In genomic region chr12:40017955-40018505, GRCm38 (mm10) we compare ENCODE assay signal across 14 mouse cellular contexts. TPM values are rescaled to one million over a fixed set of nuclear protein-coding genes. Genes with fewer than 3 reads are reported as not detected.
A peak's percentile ranks its signal among the peaks of the same experiment; 100 is the strongest.
DNase-seq lines count a peak whose midpoint lies in the region; ATAC-seq lines count a peak whose summit lies in the region.
"Had no signal": no experiment of that assay in that cellular context is flagged by ENCODE, and none has a peak within 500 bp of the region (broad histone marks: within the 10 kb centered on the region; RNA-seq: fewer than 3 reads in every experiment).

No protein-coding gene starts in this region.

- no peaks in the 10 kb centered on the region for H3K27me3 ChIP-seq in liver, embryonic 13.5 days
- H3K27me3 ChIP-seq in liver, embryonic 12.5 days (replicated peaks): no peaks in the 10 kb centered on the region
- H3K27me3 ChIP-seq in liver, embryonic 15.5 days: no peaks in the 10 kb centered on the region
- no peaks in the 10 kb centered on the region for H3K27me3 ChIP-seq in forebrain, embryonic 15.5 days
- no peaks in the 10 kb centered on the region for H3K27me3 ChIP-seq in kidney, embryonic 14.5 days (ENCODE audit: control insufficient read depth, insufficient read depth, low read length)

- no peak overlapping the region for H3K9ac ChIP-seq in liver, embryonic 13.5 days
- no peak overlapping the region for H3K9ac ChIP-seq in liver, embryonic 12.5 days
- no peak overlapping the region for H3K9ac ChIP-seq in liver, embryonic 15.5 days
- H3K9ac ChIP-seq in forebrain, embryonic 15.5 days (replicated peaks): no peak overlapping the region
- no peak overlapping the region for H3K9ac ChIP-seq in kidney, embryonic 14.5 days (ENCODE audit: low read depth, low read length)

- no peak for ATAC-seq in liver, embryonic 13.5 days (ENCODE audit: low read depth)
- ATAC-seq in liver, embryonic 12.5 days: no peak
- peak; percentile 65 for ATAC-seq in CD4-positive, CD25-positive, alpha-beta regulatory T cell, adult 4 months
- no peak for ATAC-seq in liver, embryonic 15.5 days (ENCODE audit: insufficient read depth)
- no peak for ATAC-seq in forebrain, embryonic 15.5 days (replicated peaks)
- no peak for ATAC-seq in kidney, embryonic 14.5 days (ENCODE audit: low FRiP score, low TSS enrichment)

- 58% methylated on average over 6 of the region's 6 CpGs for WGBS in liver, embryonic 13.5 days (ENCODE audit: insufficient replicate concordance)
- 61% methylated on average over 6 of the region's 6 CpGs for whole genome bisulfite sequencing in liver, embryonic 12.5 days (ENCODE audit: insufficient replicate concordance)
- 55% methylated on average over 6 of the region's 6 CpGs for WGBS in liver, embryonic 15.5 days (ENCODE audit: insufficient replicate concordance)
- WGBS in forebrain, embryonic 15.5 days: 77% methylated on average over 6 of the region's 6 CpGs
- 74% methylated on average over 6 of the region's 6 CpGs for WGBS in kidney, embryonic 14.5 days

- H3K9me3 ChIP-seq in liver, embryonic 13.5 days (replicated peaks): no peaks in the 10 kb centered on the region
- H3K9me3 ChIP-seq in liver, embryonic 12.5 days (replicated peaks): no peaks in the 10 kb centered on the region
- H3K9me3 ChIP-seq in liver, embryonic 15.5 days (replicated peaks): no peaks in the 10 kb centered on the region
- no peaks in the 10 kb centered on the region for H3K9me3 ChIP-seq in forebrain, embryonic 15.5 days
- no peaks in the 10 kb centered on the region for H3K9me3 ChIP-seq in kidney, embryonic 14.5 days (ENCODE audit: control insufficient read depth, low read length)

- no peaks in the 10 kb centered on the region for H3K36me3 ChIP-seq in liver, embryonic 13.5 days
- H3K36me3 ChIP-seq in liver, embryonic 12.5 days: no peaks in the 10 kb centered on the region
- H3K36me3 ChIP-seq in liver, embryonic 15.5 days (replicated peaks): no peaks in the 10 kb centered on the region
- H3K36me3 ChIP-seq in forebrain, embryonic 15.5 days: no peaks in the 10 kb centered on the region
- no peaks in the 10 kb centered on the region for H3K36me3 ChIP-seq in kidney, embryonic 14.5 days (ENCODE audit: control insufficient read depth, insufficient read depth, low read length)

- H3K4me2 ChIP-seq in liver, embryonic 13.5 days: peak overlapping the region; percentile 35; the same call in 1 of the 2 replicates
- H3K4me2 ChIP-seq in liver, embryonic 12.5 days: no peak overlapping the region
- H3K4me2 ChIP-seq in liver, embryonic 15.5 days: peak overlapping the region; percentile 36; the same call in 1 of the 2 replicates
- no peak overlapping the region for H3K4me2 ChIP-seq in forebrain, embryonic 15.5 days (replicated peaks)
- no peak overlapping the region for H3K4me2 ChIP-seq in kidney, embryonic 14.5 days (replicated peaks; ENCODE audit: low read depth, low read length)

- peaks cover 35% of the 10 kb centered on the region for H3K4me1 ChIP-seq in liver, embryonic 13.5 days (replicated peaks)
- H3K4me1 ChIP-seq in liver, embryonic 12.5 days: peaks cover 34% of the 10 kb centered on the region
- peaks cover 23% of the 10 kb centered on the region for H3K4me1 ChIP-seq in liver, embryonic 15.5 days (replicated peaks)
- H3K4me1 ChIP-seq in forebrain, embryonic 15.5 days: 0 out of 2 replicates have a peak, but pooled peaks cover 4% of the 10 kb centered on the region
- 0 out of 2 replicates have a peak, but pooled peaks cover 4% of the 10 kb centered on the region for H3K4me1 ChIP-seq in kidney, embryonic 14.5 days (ENCODE audit: control insufficient read depth, insufficient read depth, low read length)

- no peak overlapping the region; the same call in 1 of the 2 replicates for H3K27ac ChIP-seq in liver, embryonic 13.5 days
- H3K27ac ChIP-seq in liver, embryonic 12.5 days: no peak overlapping the region
- H3K27ac ChIP-seq in liver, embryonic 15.5 days (replicated peaks): no peak overlapping the region
- H3K27ac ChIP-seq in forebrain, embryonic 15.5 days (replicated peaks): no peak overlapping the region
- no peak overlapping the region for H3K27ac ChIP-seq in kidney, embryonic 14.5 days (ENCODE audit: low read depth, low read length)

- DNase-seq in liver, embryonic 13.5 days: no peak
- peak; percentile 22 for DNase-seq in 3134 (ENCODE audit: extremely low read depth, insufficient read length, low spot score)
- DNase-seq in adrenal gland, adult (ENCODE audit: inconsistent age in 2 of 2, low spot score in 1 of 2): no peak
- DNase-seq: cerebellum, postnatal 36 days; forebrain, postnatal 0 days; heart, adult 11 months; heart, postnatal 36 days; kidney, adult 9 months; lung, postnatal 36 days had no signal

- H3K4me3 ChIP-seq in liver, embryonic 13.5 days (replicated peaks): no peak overlapping the region
- no peak overlapping the region for H3K4me3 ChIP-seq in liver, embryonic 12.5 days
- H3K4me3 ChIP-seq in liver, embryonic 15.5 days (replicated peaks): no peak overlapping the region
- H3K4me3 ChIP-seq in forebrain, embryonic 15.5 days: no peak overlapping the region
- H3K4me3 ChIP-seq in kidney, embryonic 14.5 days (ENCODE audit: low read length): no peak overlapping the region

RNA-seq across cellular contexts. Expression of gene Arl4a, which starts 19.8 kb away (rescaled TPM):
- 90.0 and 92.8 TPM in 2 replicates for polyA plus RNA-seq in liver, embryonic 13.5 days (2015; fragmentation: Nextera tagmentation; extraction: Ambion mirVana)
- polyA plus RNA-seq in liver, embryonic 12.5 days (2016; fragmentation: Nextera tagmentation; extraction: Ambion mirVana): 61.4 and 71.0 TPM in 2 replicates
- polyA plus RNA-seq in CD4-positive, CD25-positive, alpha-beta regulatory T cell, adult 4 months (2017; shearing (Covaris generic)): 10 to 100 TPM; 89.4 to 99.4 TPM
- 81.6 and 91.3 TPM in 2 replicates for polyA plus RNA-seq in liver, embryonic 15.5 days (2015; fragmentation: Nextera tagmentation; extraction: Ambion mirVana)
- polyA plus RNA-seq in forebrain, embryonic 15.5 days (2015; fragmentation: Nextera tagmentation; extraction: Ambion mirVana): 66.6 and 73.7 TPM in 2 replicates
- 48.1 and 50.2 TPM in 2 replicates for polyA plus RNA-seq in kidney, embryonic 14.5 days (2014; fragmentation: Nextera tagmentation; extraction: Ambion mirVana)

Comparison
In these comparisons a context has a peak if more than half of its experiments do, and no peak if none do; other contexts are left out.
1. H3K4me2 ChIP-seq: peak in liver, embryonic 13.5 days (single experiment) and liver, embryonic 15.5 days (single experiment); none in liver, embryonic 12.5 days (single experiment), forebrain, embryonic 15.5 days (single experiment) and kidney, embryonic 14.5 days (single experiment).